Mouse (Mus musculus): ENCODE results near the gene Atp8a1. TPM values are rescaled to one million over a fixed set of nuclear protein-coding genes. Genes with fewer than 3 reads are reported as not detected.

Gene Atp8a1
- total RNA-seq (2015; ENCODE audit: low replicate concordance) (230 and 244 TPM in 2 replicates), total RNA-seq (2017; ENCODE audit: low replicate concordance) (267 and 308 TPM in 2 replicates)

GRCm38 (mm10) chr5:67847253-67848165 is at the start of gene Atp8a1:
TSS of gene Atp8a1 (minus strand) at chr5:67847434.
- ATAC-seq (replicated peaks; ENCODE audit: low FRiP score, poor library complexity, severe bottlenecking), result peak; percentile 82

DNA sequence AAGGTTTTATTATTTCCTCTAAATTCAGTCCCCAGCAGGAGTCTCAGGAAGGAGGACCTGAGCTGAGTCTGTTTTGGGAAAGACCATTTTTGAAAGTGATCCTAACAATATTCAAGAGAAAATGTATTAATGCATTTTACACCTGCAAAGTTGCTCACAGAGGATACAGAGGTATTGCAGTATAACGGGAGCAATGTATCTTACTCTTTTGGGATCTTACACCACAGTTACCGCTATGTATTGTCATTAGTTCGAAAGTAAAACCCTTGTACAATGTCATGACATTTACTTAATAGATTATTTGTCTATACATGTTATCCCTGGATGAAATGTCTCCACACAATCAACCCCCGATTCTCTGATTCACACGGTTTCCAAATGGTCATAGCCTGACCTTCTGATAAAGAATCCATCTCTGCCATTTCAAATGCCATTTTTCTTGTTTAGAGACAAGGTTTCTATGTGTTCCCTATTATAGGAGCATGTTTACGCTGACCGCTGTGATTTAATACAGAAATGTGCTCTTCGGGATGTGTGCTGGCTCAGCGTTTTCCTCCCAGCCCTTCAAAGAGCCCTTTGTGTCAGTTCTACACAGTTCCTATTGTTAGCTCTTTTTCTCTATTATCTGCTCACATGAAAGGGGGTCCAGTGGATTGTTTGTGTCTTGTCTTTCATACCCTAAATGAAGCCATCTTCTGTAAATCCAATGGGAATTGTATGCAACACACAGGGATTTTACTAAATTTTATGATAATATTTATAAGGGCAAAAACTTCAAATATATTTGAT is 37.4 kb upstream of the Atp8a1 start:
- no peak for ATAC-seq (replicated peaks; ENCODE audit: low FRiP score, poor library complexity, severe bottlenecking)

DNA sequence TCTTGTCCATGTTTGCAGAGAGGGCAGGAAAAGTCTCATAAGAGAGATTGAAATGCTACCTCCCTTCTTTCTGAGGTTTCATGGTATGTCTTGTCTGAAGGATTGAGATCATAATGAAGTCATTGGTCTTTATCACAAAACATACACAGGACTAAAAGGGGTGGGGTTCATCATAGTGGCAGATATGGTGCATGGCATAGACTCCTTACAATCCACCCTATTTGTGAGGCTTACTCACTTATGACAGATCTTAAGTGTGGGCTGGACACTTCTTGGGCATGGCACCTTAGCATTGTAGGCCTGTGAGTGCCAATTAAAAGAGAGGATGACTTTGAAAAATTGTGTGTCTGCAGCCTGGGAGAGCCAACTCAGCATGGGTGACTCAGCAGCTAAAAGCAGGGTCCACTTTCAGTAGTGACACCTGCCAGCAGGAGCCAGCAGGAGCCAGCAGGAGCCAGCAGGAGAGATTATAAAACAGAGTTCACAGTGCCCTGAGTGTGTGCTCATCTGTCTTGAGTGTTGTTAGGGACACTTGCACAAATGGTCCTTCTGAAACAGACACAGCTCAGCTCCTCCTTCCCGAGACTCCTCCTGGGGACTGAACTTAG is 36.4 kb upstream of the Atp8a1 start:
- ATAC-seq (replicated peaks; ENCODE audit: low FRiP score, poor library complexity, severe bottlenecking), result peak; percentile 58

- no peak for ATAC-seq (replicated peaks; ENCODE audit: low FRiP score, poor library complexity, severe bottlenecking)
Observed at GRCm38 (mm10) chr5:67871414-67871813, 24.2 kb upstream of the Atp8a1 start.

- peak; percentile 80 for ATAC-seq (replicated peaks; ENCODE audit: low FRiP score, poor library complexity, severe bottlenecking)
Observed at GRCm38 (mm10) chr5:67866221-67866620, 19.0 kb upstream of the Atp8a1 start.

DNA sequence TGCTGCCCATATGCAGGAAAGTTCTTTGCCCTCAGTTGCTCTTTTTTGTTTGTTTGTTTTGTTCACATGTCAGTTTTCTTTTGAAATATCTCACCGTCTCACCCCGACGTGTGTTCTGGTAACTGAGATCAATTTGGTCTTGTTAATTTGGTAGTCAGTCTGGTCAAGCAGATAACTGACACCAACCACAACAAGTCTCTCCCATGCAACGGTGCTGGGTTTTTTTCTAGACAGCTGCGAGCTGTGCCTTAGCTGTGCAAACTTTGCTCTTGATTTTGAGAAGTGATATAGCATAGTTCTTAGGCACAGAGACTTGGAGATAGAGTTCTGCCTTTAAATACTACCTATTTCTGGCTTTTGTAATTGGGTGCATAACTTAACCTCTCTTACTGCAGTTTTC is 18.4 kb upstream of the Atp8a1 start:
- ATAC-seq (replicated peaks; ENCODE audit: low FRiP score, poor library complexity, severe bottlenecking), result peak; percentile 71

DNA sequence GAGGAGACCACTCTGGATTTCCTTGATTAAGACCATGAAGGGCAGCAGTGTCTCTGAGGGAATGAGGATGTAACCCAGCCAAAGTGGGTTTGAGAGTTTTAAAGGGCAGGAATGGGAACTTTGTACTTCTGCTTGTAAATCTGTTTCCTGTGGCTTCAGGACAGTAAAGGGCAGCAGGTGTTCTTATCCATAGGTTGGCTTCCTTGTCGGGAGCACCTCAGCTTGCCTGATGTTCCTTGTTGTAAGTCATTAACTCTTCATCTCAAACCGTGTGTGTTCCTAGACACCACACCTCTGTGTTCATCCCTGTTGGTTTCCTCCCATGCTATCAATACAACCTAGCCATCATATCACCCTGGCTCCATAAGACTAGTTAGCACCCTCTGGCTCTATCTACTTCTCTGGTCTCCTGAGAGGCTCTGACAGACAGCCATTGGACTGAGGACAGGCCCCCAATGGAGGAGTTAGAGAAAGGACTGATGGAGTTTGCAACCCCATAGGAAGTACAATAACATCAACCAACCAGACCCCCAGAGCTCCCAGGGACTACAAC is 17.4 kb upstream of the Atp8a1 start:
- ATAC-seq (replicated peaks; ENCODE audit: low FRiP score, poor library complexity, severe bottlenecking), result peak; percentile 29; the same call in 1 of the 2 replicates

DNA sequence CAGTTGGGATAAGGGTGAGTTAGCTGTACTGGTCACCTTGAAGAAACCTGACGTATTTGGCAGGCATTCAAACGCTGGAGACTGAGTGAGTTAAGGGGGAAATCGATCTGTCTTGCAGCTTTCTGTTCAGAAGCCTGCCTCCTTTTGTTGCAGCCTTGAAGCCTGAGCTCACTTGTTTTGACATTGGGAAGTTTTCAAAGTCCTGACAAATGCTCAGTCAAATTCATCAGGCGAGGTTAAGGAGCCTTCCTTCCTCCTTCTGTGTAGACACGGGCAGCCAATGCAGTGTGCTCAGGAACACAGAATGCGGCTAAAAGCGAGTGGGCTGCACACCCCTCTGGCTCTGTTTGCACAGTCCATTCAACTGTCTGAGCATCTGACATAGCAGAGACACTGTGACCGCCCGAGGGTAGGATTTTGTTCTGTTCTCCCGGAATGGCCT is 16.7 kb upstream of the Atp8a1 start:
- ATAC-seq (replicated peaks; ENCODE audit: low FRiP score, poor library complexity, severe bottlenecking), result no peak

- ATAC-seq (replicated peaks; ENCODE audit: low FRiP score, poor library complexity, severe bottlenecking), result no peak
Observed at GRCm38 (mm10) chr5:67854963-67855606, 7.9 kb upstream of the Atp8a1 start.

- ATAC-seq (replicated peaks; ENCODE audit: low FRiP score, poor library complexity, severe bottlenecking), result no peak
Observed at GRCm38 (mm10) chr5:67852860-67853259, 5.6 kb upstream of the Atp8a1 start.

DNA sequence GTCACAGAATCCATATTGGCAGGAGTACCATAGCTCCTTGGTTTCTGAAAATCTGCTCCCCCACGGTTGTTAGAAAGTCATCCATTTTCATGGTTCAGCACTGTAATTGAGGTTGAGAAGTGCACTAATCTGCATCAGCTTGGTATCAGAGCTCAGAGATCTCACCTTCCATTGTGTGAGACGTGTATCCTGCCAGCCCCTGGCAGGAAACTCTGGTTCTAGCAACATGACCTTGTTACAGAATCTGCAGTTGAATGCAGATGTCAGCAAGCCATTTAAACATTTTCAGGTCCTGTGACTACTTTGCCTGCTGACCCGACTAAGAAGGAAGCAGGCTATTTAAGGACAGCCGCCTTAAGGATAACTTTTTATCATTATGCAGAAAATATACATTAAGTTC is 2.2 kb upstream of the Atp8a1 start:
- no peak for ATAC-seq (replicated peaks; ENCODE audit: low FRiP score, poor library complexity, severe bottlenecking)

- ATAC-seq (replicated peaks; ENCODE audit: low FRiP score, poor library complexity, severe bottlenecking), result no peak
Observed at GRCm38 (mm10) chr5:67848511-67849014, 1.3 kb upstream of the Atp8a1 start.

DNA sequence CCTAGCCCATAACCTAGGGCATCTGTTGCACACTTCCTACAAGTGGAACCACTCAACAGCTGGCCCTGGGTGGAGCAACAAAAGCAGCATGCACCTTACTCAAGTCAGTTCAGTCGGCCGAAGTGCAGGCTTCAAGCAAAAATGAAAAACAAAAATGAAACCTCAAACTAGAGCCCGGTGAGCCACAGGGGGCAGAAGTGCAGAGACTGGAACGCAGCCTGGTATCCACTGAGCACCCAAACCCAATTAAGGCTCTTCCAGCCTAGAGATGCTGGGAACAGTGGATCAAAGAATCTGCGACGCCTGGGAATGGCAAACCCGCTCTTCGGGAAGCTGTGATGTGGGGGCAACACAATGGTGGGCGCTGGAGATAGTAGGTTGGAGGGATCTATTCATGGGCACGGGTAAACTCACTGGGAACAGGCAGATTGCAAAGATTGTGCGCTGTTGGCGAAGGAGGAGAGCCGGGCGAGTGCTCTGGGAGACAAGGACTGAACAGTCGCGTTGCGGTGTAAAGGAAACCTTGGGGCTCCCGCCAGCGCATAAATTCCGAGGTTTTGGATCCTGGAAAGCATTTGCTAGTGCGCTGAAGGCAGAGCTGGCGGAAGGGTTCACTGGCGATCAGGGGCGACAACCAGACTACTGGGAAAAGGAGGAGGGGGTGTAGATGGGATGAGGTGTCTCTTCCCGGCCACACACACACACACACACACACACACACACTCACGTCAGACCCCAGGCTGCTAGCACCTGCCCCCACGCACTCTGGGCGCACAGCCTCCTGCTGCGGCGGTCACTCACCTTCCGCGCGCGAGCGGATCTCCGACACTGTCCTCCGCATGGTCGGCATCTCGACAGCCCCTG is 641 bp downstream of the Atp8a1 start:
- ATAC-seq (replicated peaks; ENCODE audit: low FRiP score, poor library complexity, severe bottlenecking), result peak; percentile 21

GRCm38 (mm10) chr5:67845190-67845691 is 2.0 kb downstream of the Atp8a1 start:
- ATAC-seq (replicated peaks; ENCODE audit: low FRiP score, poor library complexity, severe bottlenecking), result no peak

DNA sequence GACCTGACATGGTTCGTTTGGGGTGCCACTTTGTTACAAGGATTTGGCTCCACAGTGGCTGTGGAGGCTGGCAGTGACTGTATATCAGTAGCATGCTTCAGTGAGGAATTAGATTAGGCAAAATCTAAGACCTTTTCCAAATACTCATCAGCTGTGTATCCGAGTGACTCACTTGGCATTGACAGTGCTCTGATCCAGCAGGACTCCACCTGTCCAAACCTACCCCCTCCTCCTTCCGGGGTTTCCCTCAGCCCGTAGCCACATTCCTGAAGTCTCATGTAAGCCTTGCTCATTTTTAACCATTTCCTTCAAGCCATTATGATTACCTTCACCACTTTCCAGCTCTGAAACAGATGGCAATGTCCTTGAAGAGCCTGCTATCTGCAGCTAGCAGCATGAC is 3.2 kb downstream of the Atp8a1 start:
- no peak for ATAC-seq (replicated peaks; ENCODE audit: low FRiP score, poor library complexity, severe bottlenecking)

DNA sequence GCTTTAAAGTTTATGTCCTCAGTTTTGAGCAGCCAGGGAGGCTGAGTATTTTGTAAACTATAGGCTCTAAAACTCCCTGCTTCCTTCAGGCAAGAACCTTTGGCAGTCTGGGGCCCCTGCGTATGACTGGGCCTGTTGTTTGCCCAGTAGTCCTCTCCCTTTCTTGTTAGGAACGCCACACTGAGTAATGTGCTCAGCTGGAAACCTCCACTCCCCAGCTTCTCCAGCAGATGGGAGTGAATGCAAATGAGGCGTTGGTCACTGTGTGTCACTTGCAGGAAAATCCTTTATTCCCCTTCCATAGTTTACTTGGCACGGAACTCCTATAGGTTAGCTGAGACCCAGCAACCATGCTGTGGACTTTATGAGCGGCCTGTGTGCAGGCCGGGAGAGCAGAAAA is 4.9 kb downstream of the Atp8a1 start:
- no peak for ATAC-seq (replicated peaks; ENCODE audit: low FRiP score, poor library complexity, severe bottlenecking)

- ATAC-seq (replicated peaks; ENCODE audit: low FRiP score, poor library complexity, severe bottlenecking), result no peak
Observed at GRCm38 (mm10) chr5:67833841-67834240, 13.4 kb downstream of the Atp8a1 start.
